Mouse (Mus musculus) myocyte (in vitro differentiated cells): ENCODE data around the gene Timm50. TPM values are rescaled to one million over a fixed set of nuclear protein-coding genes. Genes with fewer than 3 reads are reported as not detected.

Experiments used
- H3K27me3 ChIP-seq: one replicate; pipeline ENCODE4 v1.6.1; 2011; ENCODE audit not compliant: control insufficient read depth, insufficient read depth, insufficient read length
- H3K36me3 ChIP-seq: one replicate; pipeline ENCODE4 v1.6.1; 2011; ENCODE audit not compliant: control insufficient read depth, insufficient read depth
- H3K4me2 ChIP-seq: one replicate; pipeline ENCODE4 v1.6.1; 2011; ENCODE audit warnings: low read depth, control low read depth
- H3K4me3 ChIP-seq: one replicate; pipeline ENCODE4 v1.5.1; 2011; ENCODE audit warnings: mild to moderate bottlenecking, control low read depth, moderate library complexity
- H3K79me2 ChIP-seq: one replicate; pipeline ENCODE4 v1.6.1; 2011; ENCODE audit not compliant: control insufficient read depth, insufficient read depth
- H3ac ChIP-seq: one replicate; pipeline ENCODE4 v1.6.1; 2011; ENCODE audit not compliant: control insufficient read depth, insufficient read length
- CEBPB ChIP-seq: IDR thresholded peaks from 2 replicates; pipeline ENCODE4 v1.6.1; 2011; ENCODE audit warnings: mild to moderate bottlenecking, moderate library complexity; ENCODE audit not compliant: poor library complexity, insufficient read depth, severe bottlenecking
- E2F4 ChIP-seq: IDR thresholded peaks from one replicate; pipeline ENCODE4 v1.6.1; 2011; ENCODE audit warnings: mild to moderate bottlenecking, control low read depth, moderate library complexity; ENCODE audit not compliant: insufficient read depth
- MAX ChIP-seq: IDR thresholded peaks from one replicate; pipeline ENCODE4 v1.6.1; 2011; ENCODE audit warnings: low read depth, mild to moderate bottlenecking, control low read depth
- MYOD1 ChIP-seq, 3 experiments: IDR thresholded peaks; one replicate each; pipeline ENCODE4 v1.6.1; 2011; ENCODE audit warnings: control low read depth in 2 of 3, low read depth in 2 of 3, mild to moderate bottlenecking in 2 of 3, moderate library complexity in 1 of 3; ENCODE audit not compliant: insufficient read length in 2 of 3, control insufficient read depth in 1 of 3
- MYOG ChIP-seq, 3 experiments: IDR thresholded peaks; one replicate each; pipeline ENCODE4 v1.6.1; 2011; ENCODE audit warnings: control low read depth in 2 of 3, low read depth in 2 of 3, mild to moderate bottlenecking in 2 of 3; ENCODE audit not compliant: insufficient read length in 2 of 3, control insufficient read depth in 1 of 3, insufficient read depth in 1 of 3
- POLR2A ChIP-seq: IDR thresholded peaks from one replicate; pipeline ENCODE4 v1.6.1; 2011; ENCODE audit warnings: low read depth, mild to moderate bottlenecking, control low read depth, moderate library complexity; ENCODE audit not compliant: insufficient read length
- POLR2AphosphoS2 ChIP-seq: IDR thresholded peaks from one replicate; pipeline ENCODE4 v1.6.1; 2011; ENCODE audit warnings: low read depth, control low read depth; ENCODE audit not compliant: insufficient read length
- REST ChIP-seq: IDR thresholded peaks from one replicate; pipeline ENCODE4 v1.6.1; 2011; ENCODE audit warnings: mild to moderate bottlenecking, control low read depth, moderate library complexity; ENCODE audit not compliant: insufficient read depth, insufficient read length
- SRF ChIP-seq: IDR thresholded peaks from one replicate; pipeline ENCODE4 v1.6.1; 2011; ENCODE audit warnings: low read depth; ENCODE audit not compliant: control insufficient read depth, insufficient read length
- TCF12 ChIP-seq: IDR thresholded peaks from one replicate; pipeline ENCODE4 v1.6.1; 2011; ENCODE audit warnings: mild to moderate bottlenecking, control low read depth; ENCODE audit not compliant: poor library complexity, insufficient read depth, severe bottlenecking
- TCF3 ChIP-seq: IDR thresholded peaks from one replicate; pipeline ENCODE4 v1.6.1; 2011; ENCODE audit warnings: low read depth, control low read depth; ENCODE audit not compliant: insufficient read length
- USF1 ChIP-seq: IDR thresholded peaks from one replicate; pipeline ENCODE4 v1.6.1; 2011; ENCODE audit warnings: low read depth, mild to moderate bottlenecking, control low read depth, moderate library complexity
- polyA plus RNA-seq: library from polyadenylated mRNA; unstranded; fragments of >200 nt; fragmentation: generic; extraction: Trizol; gene quantifications from one replicate; pipeline ENCODE4 v1.2.1, GENCODE M21; 2012; ENCODE audit warnings: missing spikeins

Gene Timm50
- polyA plus RNA-seq, 1 experiment, result 83.6 TPM

DNA sequence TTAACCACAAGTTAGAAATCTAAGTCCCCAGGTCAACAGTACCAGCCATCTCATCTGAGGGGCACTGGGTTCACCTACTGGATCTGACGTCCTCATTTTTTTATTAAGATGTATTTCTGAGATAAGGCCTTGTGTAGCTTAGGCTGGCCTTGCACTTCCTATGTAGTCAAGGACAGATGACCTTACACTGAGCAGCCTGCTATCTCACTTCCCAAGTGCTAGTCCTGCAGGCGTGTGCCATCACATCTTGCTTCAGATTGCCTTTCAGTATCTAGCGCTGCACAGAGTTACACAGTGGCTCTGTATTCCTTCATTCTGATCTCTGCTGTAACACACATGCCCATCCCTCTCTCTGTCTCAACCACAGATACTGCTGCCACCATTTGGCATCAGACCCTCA is 6.2 kb upstream of the Timm50 start:
- Histone ChIP-seq H3ac (no peak overlapping the region), H3K27me3 (no peaks in the 10 kb centered on the region), H3K36me3 (peaks cover 35% of the 10 kb centered on the region), H3K4me2 (no peak overlapping the region), H3K4me3 (no peak overlapping the region), H3K79me2 (no peaks in the 10 kb centered on the region)
- TF ChIP-seq SRF (no peak), E2F4 (no peak), POLR2A (no peak), USF1 (no peak), MYOG (IDR thresholded peaks at IDR 0.05; ENCODE audit: control insufficient read depth in 1 of 3, insufficient read depth in 1 of 3, insufficient read length in 2 of 3, low read depth in 2 of 3) (no peak), CEBPB (no peak), TCF12 (no peak)

DNA sequence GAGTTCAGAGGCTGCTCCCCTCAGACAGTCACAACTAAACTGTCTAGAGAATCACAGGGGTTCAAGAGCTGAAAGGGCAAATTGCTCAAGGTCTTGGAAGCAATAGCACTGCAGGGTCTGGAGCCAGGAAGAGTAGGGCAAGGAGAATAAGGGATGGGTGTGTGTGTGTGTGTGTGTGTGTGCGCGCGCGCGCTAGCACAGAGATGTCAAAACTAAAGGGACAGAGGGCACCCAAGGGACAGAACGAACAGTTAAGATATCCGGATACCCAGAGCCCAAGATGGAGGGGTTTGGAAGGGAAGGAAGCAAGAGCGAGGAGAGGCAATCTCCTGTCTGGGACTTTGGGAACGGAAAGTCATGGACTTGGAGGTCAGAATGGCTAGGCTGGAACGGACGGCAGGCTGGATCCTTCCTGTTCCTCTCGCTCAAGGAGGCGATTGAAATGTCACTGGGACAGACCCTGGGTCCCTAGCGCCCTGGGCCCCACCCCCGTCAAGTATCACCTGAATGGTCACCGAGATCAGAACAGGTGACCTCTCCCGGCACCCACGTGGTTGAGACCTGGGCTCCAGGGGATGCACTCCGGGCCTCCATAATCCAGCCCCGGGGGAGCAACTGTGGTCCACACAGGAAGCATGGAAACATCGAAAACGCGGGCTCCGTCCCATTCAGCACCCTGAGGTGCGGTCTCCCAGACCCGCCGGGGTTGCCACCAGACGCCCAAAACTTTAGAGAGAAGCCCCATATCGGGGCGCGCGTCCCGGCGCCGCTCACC is 534 bp downstream of the Timm50 start:
- peak overlapping the region; percentile 95 for H3ac ChIP-seq
- no peaks in the 10 kb centered on the region for H3K27me3 ChIP-seq
- no peaks in the 10 kb centered on the region for H3K36me3 ChIP-seq

DNA sequence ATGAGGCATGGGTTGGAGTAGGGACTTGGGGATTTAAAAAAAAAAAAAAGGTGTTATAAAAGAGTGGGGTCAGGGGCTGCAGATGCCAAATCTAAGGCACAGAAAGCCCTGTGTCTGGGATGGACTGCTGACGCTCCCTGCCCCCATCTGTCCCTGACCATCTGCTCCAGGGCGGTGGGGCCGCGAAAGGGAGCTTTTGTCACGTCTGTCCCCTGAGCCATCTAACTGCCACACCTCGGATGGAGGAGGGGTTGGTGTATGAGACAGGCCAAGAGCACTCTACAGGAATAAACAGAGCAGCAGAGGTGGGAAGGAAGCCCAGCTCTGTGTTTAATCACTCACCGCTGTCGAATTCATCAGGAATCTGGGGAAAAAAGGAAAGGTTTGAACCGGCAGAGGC is 2.1 kb downstream of the Timm50 start:
- no peak overlapping the region for H3K4me2 ChIP-seq
- no peaks in the 10 kb centered on the region for H3K36me3 ChIP-seq
- H3K27me3 ChIP-seq, result no peaks in the 10 kb centered on the region
- H3K79me2 ChIP-seq, result peaks cover 8% of the 10 kb centered on the region
- TF ChIP-seq POLR2A (no peak), MYOG (IDR thresholded peaks at IDR 0.05; ENCODE audit: control insufficient read depth in 1 of 3, insufficient read depth in 1 of 3, insufficient read length in 2 of 3, low read depth in 2 of 3) (no peak), CEBPB (no peak), SRF (no peak)
- H3ac ChIP-seq, result no peak overlapping the region
- H3K4me3 ChIP-seq, result no peak overlapping the region

More for the DNA sequence above, 534 bp downstream of the Timm50 start:
- peak overlapping the region; percentile 82 for H3K4me2 ChIP-seq
- TF ChIP-seq USF1, result no peak
- H3K79me2 ChIP-seq, result peaks cover 8% of the 10 kb centered on the region
- H3K4me3 ChIP-seq, result peak overlapping the region; percentile 72

DNA sequence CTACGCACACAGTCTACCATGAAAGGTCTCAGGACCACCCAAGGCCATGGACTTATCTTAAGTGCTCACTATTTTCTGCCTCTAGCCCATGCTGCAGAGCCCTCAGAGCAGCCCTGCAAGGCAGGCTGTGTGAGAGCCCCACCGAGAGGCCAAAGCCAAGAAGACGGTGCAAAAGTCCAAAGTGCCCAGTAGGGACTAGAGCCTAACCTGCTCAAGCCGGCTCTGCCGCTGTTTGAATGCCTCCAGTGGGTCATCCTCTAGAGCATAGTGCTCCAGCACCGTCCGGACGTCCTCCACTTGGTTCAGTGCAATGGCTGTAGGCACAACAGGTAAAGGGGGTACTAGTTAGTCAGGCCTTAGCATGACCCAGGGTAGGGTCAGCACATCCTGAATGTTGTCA is 5.7 kb downstream of the Timm50 start:
- Histone ChIP-seq H3K79me2 (peaks cover 4% of the 10 kb centered on the region), H3K27me3 (peaks cover 3% of the 10 kb centered on the region), H3K36me3 (no peaks in the 10 kb centered on the region), H3ac (no peak overlapping the region), H3K4me2 (no peak overlapping the region), H3K4me3 (no peak overlapping the region)
- TF ChIP-seq TCF12 (no peak), MAX (no peak), MYOD1 (IDR thresholded peaks at IDR 0.05; ENCODE audit: control insufficient read depth in 1 of 3, insufficient read length in 2 of 3, low read depth in 2 of 3) (no peak), REST (no peak), POLR2AphosphoS2 (no peak), MYOG (IDR thresholded peaks at IDR 0.05; ENCODE audit: control insufficient read depth in 1 of 3, insufficient read depth in 1 of 3, insufficient read length in 2 of 3, low read depth in 2 of 3) (no peak), POLR2A (no peak), USF1 (no peak), TCF3 (no peak), SRF (no peak), CEBPB (no peak), E2F4 (no peak)

DNA sequence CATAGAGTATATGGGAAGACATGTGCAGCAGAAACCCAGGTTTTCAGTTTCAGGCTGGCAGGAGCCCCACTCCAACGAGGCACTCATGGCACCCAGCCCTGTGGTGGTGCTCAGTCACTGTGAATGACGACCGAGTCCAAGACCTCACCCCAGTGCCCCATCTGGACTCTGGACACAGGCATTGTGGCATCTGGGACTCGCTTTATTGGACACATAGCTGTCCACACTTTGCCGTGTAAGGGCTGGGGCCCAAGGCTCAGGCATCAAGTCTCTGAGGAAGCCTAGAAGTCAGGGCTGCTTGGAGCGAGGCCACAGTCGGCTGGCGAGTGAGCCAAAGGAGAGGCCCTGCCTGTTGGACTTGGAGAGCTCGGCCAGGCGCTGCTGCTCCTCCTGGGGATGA is 6.2 kb downstream of the Timm50 start:
- Histone ChIP-seq H3K79me2 (no peaks in the 10 kb centered on the region), H3K27me3 (peaks cover 4% of the 10 kb centered on the region), H3K4me3 (no peak overlapping the region), H3K36me3 (no peaks in the 10 kb centered on the region), H3ac (no peak overlapping the region), H3K4me2 (no peak overlapping the region)
- no peak for TF ChIP-seq MYOD1 (IDR thresholded peaks at IDR 0.05; ENCODE audit: control insufficient read depth in 1 of 3, insufficient read length in 2 of 3, low read depth in 2 of 3)
- no peak for TF ChIP-seq REST
- TF ChIP-seq POLR2A, result no peak
- TF ChIP-seq MAX, result no peak
